Mouse (Mus musculus) left cerebral cortex, adult 6 months (tissue): Measurements from ENCODE around the gene Dlec1. TPM values are rescaled to one million over a fixed set of nuclear protein-coding genes. Genes with fewer than 3 reads are reported as not detected.

Experiments
- long read RNA-seq, 2 experiments: library from polyadenylated mRNA; unstranded; transcript quantifications; one replicate each; pipeline ENCODE4 v2.0.0; 2019 to 2020
- polyA plus RNA-seq: library from polyadenylated mRNA; unstranded; fragments of <200 nt; fragmentation: Nextera tagmentation; gene quantifications from 2 replicates; pipeline ENCODE4 v1.2.3, GENCODE M21; 2021

Gene Dlec1
- 0.83 and 1.7 TPM in 2 replicates for polyA plus RNA-seq
- long read RNA-seq, experiment 1, partial matches to known transcripts: 2 of 5 reads
- long read RNA-seq, experiment 1, other reads (novel, unspliced or antisense): 3 of 5 reads
- long read RNA-seq, experiment 2: 0 reads

GRCm38 (mm10) chr9:119101992-119102782 lies at the start of gene Dlec1:
Gene Dlec1 (plus strand): TSS chr9:119102478.

GRCm38 (mm10) chr9:119093419-119094295 lies 8.6 kb upstream of the Dlec1 start, which contains the start of gene Plcd1:
Gene Plcd1 (minus strand): TSS chr9:119093502.

GRCm38 (mm10) chr9:119156278-119157201 lies 54.3 kb downstream of the Dlec1 start, which contains the start of gene Acaa1b:
Gene Acaa1b (minus strand): TSS chr9:119157093.

GRCm38 (mm10) chr9:119158861-119159260 lies 56.6 kb downstream of the Dlec1 start, which contains the start of gene Gm47289:
Gene Gm47289 (plus strand): TSS chr9:119159161.

Other genes starting within 250 kb of the Dlec1 start
- 4.4 and 5.8 TPM in 2 replicates for gene Ctdspl, start 176.0 kb upstream of the Dlec1 start, polyA plus RNA-seq
- gene Vill, start 49.7 kb upstream of the Dlec1 start, polyA plus RNA-seq: 1.9 and 2.4 TPM in 2 replicates
- gene Plcd1, start 9.0 kb upstream of the Dlec1 start, polyA plus RNA-seq: 8.4 and 10.5 TPM in 2 replicates
- 0.80 and 1.4 TPM in 2 replicates for gene Acaa1b, start 54.6 kb downstream of the Dlec1 start, polyA plus RNA-seq
- not detected in 2 replicates for gene Gm47289, start 56.7 kb downstream of the Dlec1 start, polyA plus RNA-seq
- not detected in 2 replicates for gene Slc22a13, start 106.6 kb downstream of the Dlec1 start, polyA plus RNA-seq
- gene Oxsr1, start 219.9 kb downstream of the Dlec1 start, polyA plus RNA-seq: 2.8 and 4.3 TPM in 2 replicates
- gene Acaa1a, start 237.2 kb downstream of the Dlec1 start, polyA plus RNA-seq: 92.4 and 118 TPM in 2 replicates
- 4.8 and 4.9 TPM in 2 replicates for gene Myd88, start 238.9 kb downstream of the Dlec1 start, polyA plus RNA-seq